Mouse (Mus musculus): ENCODE results near the gene Ddb2.

GRCm38 (mm10) chr2:91248366-91248765 is 11.6 kb upstream of the Ddb2 start:
- no peak for TF ChIP-seq POLR2A (IDR thresholded peaks at IDR 0.05; ENCODE audit: low read depth, low read length)
- no peak for TF ChIP-seq CTCF (IDR thresholded peaks at IDR 0.05; ENCODE audit: extremely low read depth, insufficient read length, insufficient replicate concordance, low read depth, low read length)

All from small intestine, adult 2 months (tissue).